9 mouse cellular contexts compared by ENCODE assay signal in genomic region chr17:37044651-37045244, GRCm38 (mm10). TPM values are rescaled to one million over a fixed set of nuclear protein-coding genes. Genes with fewer than 3 reads are reported as not detected.
DNase-seq lines count a peak whose midpoint lies in the region; ATAC-seq and TF ChIP-seq lines count a peak whose summit lies in the region.
"Had no signal": no experiment of that assay in that cellular context is flagged by ENCODE, and none has a peak within 500 bp of the region (broad histone marks: within the 10 kb centered on the region; RNA-seq: fewer than 3 reads in every experiment).

No protein-coding gene starts in this region.

- 61% methylated on average over 7 of the region's 7 CpGs for WGBS in lung, embryonic 15.5 days
- WGBS in forebrain, postnatal 0 days, result 62% methylated on average over 7 of the region's 7 CpGs
- 52% methylated on average over 7 of the region's 7 CpGs for WGBS in lung, embryonic 16.5 days
- WGBS in stomach, embryonic 15.5 days, result 58% methylated on average over 7 of the region's 7 CpGs

- H3K9me3 ChIP-seq in lung, embryonic 15.5 days, result no peaks in the 10 kb centered on the region
- H3K9me3 ChIP-seq in forebrain, postnatal 0 days (ENCODE audit: low read length), result no peaks in the 10 kb centered on the region
- H3K9me3 ChIP-seq in lung, embryonic 16.5 days (ENCODE audit: control insufficient read depth, low read length), result no peaks in the 10 kb centered on the region
- H3K9me3 ChIP-seq in stomach, embryonic 15.5 days, result no peaks in the 10 kb centered on the region

- TF ChIP-seq CTCF in forebrain, postnatal 0 days (IDR thresholded peaks at IDR 0.05; ENCODE audit: low read depth), result no peak

- no peak for DNase-seq in lung, postnatal 4 days
- DNase-seq in forebrain, postnatal 0 days, result no peak
- no peak for DNase-seq in adrenal gland, adult (ENCODE audit: inconsistent age in 2 of 2, low spot score in 1 of 2)
- no peak for DNase-seq in kidney, postnatal 25 days
- no peak for DNase-seq in yolk sac, embryonic 10.5 days (ENCODE audit: low spot score)

- ATAC-seq in lung, embryonic 15.5 days (ENCODE audit: borderline replicate concordance, extremely low read depth, low FRiP score, low TSS enrichment), result no peak
- ATAC-seq in forebrain, postnatal 0 days, result no peak
- ATAC-seq in lung, embryonic 16.5 days (ENCODE audit: low read depth), result no peak
- ATAC-seq in stomach, embryonic 15.5 days (ENCODE audit: insufficient read depth, low FRiP score, low read depth), result no peak

- H3K27ac ChIP-seq in lung, embryonic 15.5 days, result no peak overlapping the region
- H3K27ac ChIP-seq in forebrain, postnatal 0 days (ENCODE audit: low read depth, low read length), result peak overlapping the region; percentile 94
- H3K27ac ChIP-seq in lung, embryonic 16.5 days (ENCODE audit: low read length), result no peak overlapping the region
- H3K27ac ChIP-seq in stomach, embryonic 15.5 days, result peak overlapping the region; percentile 59; the same call in 1 of the 2 replicates

- H3K4me2 ChIP-seq in lung, embryonic 15.5 days, result peak overlapping the region; percentile 96
- peak overlapping the region; percentile 84 for H3K4me2 ChIP-seq in forebrain, postnatal 0 days (ENCODE audit: low read depth)
- H3K4me2 ChIP-seq in lung, embryonic 16.5 days (ENCODE audit: low read depth, low read length), result peak overlapping the region; percentile 96
- peak overlapping the region; percentile 96 for H3K4me2 ChIP-seq in stomach, embryonic 15.5 days

- H3K36me3 ChIP-seq in lung, embryonic 15.5 days, result no peaks in the 10 kb centered on the region
- no peaks in the 10 kb centered on the region for H3K36me3 ChIP-seq in forebrain, postnatal 0 days (ENCODE audit: insufficient read depth)
- no peaks in the 10 kb centered on the region for H3K36me3 ChIP-seq in lung, embryonic 16.5 days (ENCODE audit: control insufficient read depth, insufficient read depth, low read length)
- no peaks in the 10 kb centered on the region for H3K36me3 ChIP-seq in stomach, embryonic 15.5 days

- 0 out of 2 replicates have a peak overlapping the region, but pooled peaks have one; percentile 90 for H3K9ac ChIP-seq in lung, embryonic 15.5 days
- H3K9ac ChIP-seq in forebrain, postnatal 0 days, result peak overlapping the region; percentile 98
- peak overlapping the region; percentile 92 for H3K9ac ChIP-seq in lung, embryonic 16.5 days (ENCODE audit: low read length)
- peak overlapping the region; percentile 16 for H3K9ac ChIP-seq in stomach, embryonic 15.5 days

- H3K27me3 ChIP-seq in lung, embryonic 15.5 days, result peaks cover 9% of the 10 kb centered on the region; the same call in 1 of the 2 replicates
- no peaks in the 10 kb centered on the region for H3K27me3 ChIP-seq in forebrain, postnatal 0 days (ENCODE audit: insufficient read depth, low read length)
- peaks cover 6% of the 10 kb centered on the region; the same call in 1 of the 2 replicates for H3K27me3 ChIP-seq in lung, embryonic 16.5 days (ENCODE audit: control insufficient read depth, insufficient read depth, low read depth, low read length)
- no peaks in the 10 kb centered on the region for H3K27me3 ChIP-seq in stomach, embryonic 15.5 days (replicated peaks)

- peaks cover 30% of the 10 kb centered on the region for H3K4me1 ChIP-seq in lung, embryonic 15.5 days
- 0 out of 2 replicates have a peak, but pooled peaks cover 4% of the 10 kb centered on the region for H3K4me1 ChIP-seq in forebrain, postnatal 0 days (ENCODE audit: insufficient read depth)
- H3K4me1 ChIP-seq in lung, embryonic 16.5 days (replicated peaks; ENCODE audit: control insufficient read depth, insufficient read depth, low read length), result peaks cover 21% of the 10 kb centered on the region
- H3K4me1 ChIP-seq in stomach, embryonic 15.5 days, result peaks cover 25% of the 10 kb centered on the region

- peak overlapping the region; percentile 91 for H3K4me3 ChIP-seq in lung, embryonic 15.5 days
- H3K4me3 ChIP-seq in forebrain, postnatal 0 days (ENCODE audit: low read depth, low read length), result peak overlapping the region; percentile 95
- peak overlapping the region; percentile 92 for H3K4me3 ChIP-seq in lung, embryonic 16.5 days (ENCODE audit: low read length)
- H3K4me3 ChIP-seq in stomach, embryonic 15.5 days (replicated peaks), result no peak overlapping the region

RNA-seq across cellular contexts. Expression of gene Gabbr1, which starts 1.0 kb away (rescaled TPM):
- 9.4 and 9.7 TPM in 2 replicates for polyA plus RNA-seq in lung, embryonic 15.5 days (2015; fragmentation: Nextera tagmentation; extraction: Ambion mirVana)
- total RNA-seq in forebrain, postnatal 0 days (2014; rRNA removed), result 353 and 416 TPM in 2 replicates
- polyA plus RNA-seq in forebrain, postnatal 0 days (2015; fragmentation: Nextera tagmentation; extraction: Ambion mirVana), result 58.1 and 80.1 TPM in 2 replicates
- polyA plus RNA-seq in lung, embryonic 16.5 days (2015; fragmentation: Nextera tagmentation; extraction: Ambion mirVana), result 5.6 and 7.3 TPM in 2 replicates
- 8.6 and 11.2 TPM in 2 replicates for polyA plus RNA-seq in stomach, embryonic 15.5 days (2015; fragmentation: Nextera tagmentation; extraction: Ambion mirVana)

RNA-seq across cellular contexts. Expression of gene Mog, which starts 21.6 kb away (rescaled TPM):
- 0.14 TPM in 1 of 2 replicates, not detected in the other for polyA plus RNA-seq in lung, embryonic 15.5 days (2015; fragmentation: Nextera tagmentation; extraction: Ambion mirVana)
- total RNA-seq in forebrain, postnatal 0 days (2014; rRNA removed), result not detected in 2 replicates
- 0.53 and 1.1 TPM in 2 replicates for polyA plus RNA-seq in forebrain, postnatal 0 days (2015; fragmentation: Nextera tagmentation; extraction: Ambion mirVana)
- 0.11 TPM in 1 of 2 replicates, not detected in the other for polyA plus RNA-seq in lung, embryonic 16.5 days (2015; fragmentation: Nextera tagmentation; extraction: Ambion mirVana)
- 0.10 and 0.13 TPM in 2 replicates for polyA plus RNA-seq in stomach, embryonic 15.5 days (2015; fragmentation: Nextera tagmentation; extraction: Ambion mirVana)

RNA-seq across cellular contexts. Expression of gene Olfr90, which starts 43.6 kb away (rescaled TPM):
- polyA plus RNA-seq in lung, embryonic 15.5 days (2015; fragmentation: Nextera tagmentation; extraction: Ambion mirVana), result not detected in 2 replicates
- total RNA-seq in forebrain, postnatal 0 days (2014; rRNA removed), result not detected in 2 replicates
- not detected in 2 replicates for polyA plus RNA-seq in forebrain, postnatal 0 days (2015; fragmentation: Nextera tagmentation; extraction: Ambion mirVana)
- not detected in 2 replicates for polyA plus RNA-seq in lung, embryonic 16.5 days (2015; fragmentation: Nextera tagmentation; extraction: Ambion mirVana)
- polyA plus RNA-seq in stomach, embryonic 15.5 days (2015; fragmentation: Nextera tagmentation; extraction: Ambion mirVana), result not detected in 2 replicates
- total RNA-seq: left cerebral cortex, postnatal 36 days had no signal

RNA-seq across cellular contexts. Expression of gene Zfp57, which starts 43.8 kb away (rescaled TPM):
- polyA plus RNA-seq in lung, embryonic 15.5 days (2015; fragmentation: Nextera tagmentation; extraction: Ambion mirVana), result 77.9 and 79.8 TPM in 2 replicates
- total RNA-seq in forebrain, postnatal 0 days (2014; rRNA removed), result 208 and 220 TPM in 2 replicates
- 113 and 148 TPM in 2 replicates for polyA plus RNA-seq in forebrain, postnatal 0 days (2015; fragmentation: Nextera tagmentation; extraction: Ambion mirVana)
- polyA plus RNA-seq in lung, embryonic 16.5 days (2015; fragmentation: Nextera tagmentation; extraction: Ambion mirVana), result 70.1 and 73.4 TPM in 2 replicates
- 60.0 and 63.7 TPM in 2 replicates for polyA plus RNA-seq in stomach, embryonic 15.5 days (2015; fragmentation: Nextera tagmentation; extraction: Ambion mirVana)

RNA-seq across cellular contexts. Expression of gene Olfr91, which starts 53.3 kb away (rescaled TPM):
- not detected in 2 replicates for polyA plus RNA-seq in lung, embryonic 15.5 days (2015; fragmentation: Nextera tagmentation; extraction: Ambion mirVana)
- total RNA-seq in forebrain, postnatal 0 days (2014; rRNA removed), result not detected in 2 replicates
- not detected in 2 replicates for polyA plus RNA-seq in forebrain, postnatal 0 days (2015; fragmentation: Nextera tagmentation; extraction: Ambion mirVana)
- polyA plus RNA-seq in lung, embryonic 16.5 days (2015; fragmentation: Nextera tagmentation; extraction: Ambion mirVana), result not detected in 2 replicates
- polyA plus RNA-seq in stomach, embryonic 15.5 days (2015; fragmentation: Nextera tagmentation; extraction: Ambion mirVana), result not detected in 2 replicates
- total RNA-seq: left cerebral cortex, postnatal 36 days had no signal

Comparison
In these comparisons a context has a peak if more than half of its experiments do, and no peak if none do; other contexts are left out.
1. H3K27ac ChIP-seq: peak in forebrain, postnatal 0 days (single experiment) and stomach, embryonic 15.5 days (single experiment); none in lung, embryonic 15.5 days (single experiment) and lung, embryonic 16.5 days (single experiment).
2. H3K9ac ChIP-seq: peak in every context shown above with its lines; median percentile 98 in forebrain, postnatal 0 days; 92 in lung, embryonic 16.5 days; 90 in lung, embryonic 15.5 days; 16 in stomach, embryonic 15.5 days.
3. Peak in every context shown above with its lines, with median percentiles within 50 percentile points of each other: H3K4me2 ChIP-seq.